Mouse (Mus musculus) intestine, embryonic 14.5 days (tissue): ENCODE results near the gene Litaf. TPM values are rescaled to one million over a fixed set of nuclear protein-coding genes. Genes with fewer than 3 reads are reported as not detected.

Experiments
- ATAC-seq: fragments of 200-750 bp; cut with Nextera tagmentation; replicated peaks from 2 replicates; pipeline ENCODE4 v1.8.0; 2017; ENCODE audit warnings: low read depth, moderate number of reproducible peaks, moderate TSS enrichment, moderate library complexity; ENCODE audit not compliant: low FRiP score, low TSS enrichment
- DNase-seq: peaks from one replicate; pipeline ENCODE4 v3.0.0-alpha.2; 2018; ENCODE audit warnings: low spot score
- H3K27ac ChIP-seq: fragments of 300-500 bp; sonication (generic); 2 replicates; pipeline ENCODE4 v1.5.1; 2014; ENCODE audit warnings: low read depth, mild to moderate bottlenecking, control low read depth
- H3K27me3 ChIP-seq: fragments of 300-500 bp; sonication (generic); replicated peaks from 2 replicates; pipeline ENCODE4 v1.6.1; 2014; ENCODE audit warnings: low read length, control low read depth; ENCODE audit not compliant: control insufficient read depth, insufficient read depth
- H3K36me3 ChIP-seq: fragments of 300-500 bp; sonication (generic); 2 replicates; pipeline ENCODE4 v1.6.1; 2014; ENCODE audit warnings: low read length, control low read depth; ENCODE audit not compliant: control insufficient read depth, insufficient read depth
- H3K4me1 ChIP-seq: fragments of 300-500 bp; sonication (generic); replicated peaks from 2 replicates; pipeline ENCODE4 v1.6.1; 2014; ENCODE audit warnings: low read length, control low read depth, mixed read lengths; ENCODE audit not compliant: control insufficient read depth, insufficient read depth
- H3K4me2 ChIP-seq: fragments of 300-500 bp; sonication (generic); 2 replicates; pipeline ENCODE4 v1.6.1; 2014; ENCODE audit warnings: low read length
- H3K4me3 ChIP-seq: fragments of 300-500 bp; sonication (generic); 2 replicates; pipeline ENCODE4 v1.5.1; 2014; ENCODE audit warnings: low read depth, low read length, control low read depth, mixed read lengths
- H3K9ac ChIP-seq: fragments of 300-500 bp; sonication (generic); 2 replicates; pipeline ENCODE4 v1.6.1; 2014; ENCODE audit warnings: mild to moderate bottlenecking, low read length
- H3K9me3 ChIP-seq: fragments of 300-500 bp; sonication (generic); 2 replicates; pipeline ENCODE4 v1.6.1; 2016; ENCODE audit warnings: low read length, control low read depth; ENCODE audit not compliant: control insufficient read depth
- WGBS: fragments of 180-500 bp; shearing (Covaris S2); extraction: QIAGEN DNeasy Blood & Tissue Kit; methylation state at CpG from one replicate; pipeline ENCODE4 v1.1.7; 2014; 5-methylcytosine and 5-hydroxymethylcytosine counted together
- polyA plus RNA-seq: library from polyadenylated mRNA; unstranded; fragments of >200 nt; fragmentation: Nextera tagmentation; extraction: Ambion mirVana; gene quantifications from 2 replicates; pipeline ENCODE4 v1.2.1, GENCODE M21; 2014

Litaf gene
- polyA plus RNA-seq, 1 experiment from 2014 or later = 106 TPM

- no peak for ATAC-seq
- DNase-seq = no peak
- Histone ChIP-seq H3K27ac (no peak overlapping the region), H3K4me3 (no peak overlapping the region), H3K4me1 (no peaks in the 10 kb centered on the region), H3K36me3 (no peaks in the 10 kb centered on the region), H3K9ac (no peak overlapping the region), H3K9me3 (no peaks in the 10 kb centered on the region), H3K27me3 (no peaks in the 10 kb centered on the region), H3K4me2 (no peak overlapping the region)
- 80% methylated on average over 7 of the region's 7 CpGs for WGBS
Observed at GRCm38 (mm10) chr16:11046437-11046836, 19.5 kb downstream of the Litaf start.

- DNase-seq = no peak
- no peaks in the 10 kb centered on the region for H3K9me3 ChIP-seq
- no peak overlapping the region for H3K9ac ChIP-seq
- ATAC-seq = no peak
- no peak overlapping the region for H3K4me2 ChIP-seq
- H3K27me3 ChIP-seq = no peaks in the 10 kb centered on the region
- WGBS = 77% methylated on average over 5 of the region's 5 CpGs
- no peak overlapping the region for H3K27ac ChIP-seq
- no peaks in the 10 kb centered on the region for H3K36me3 ChIP-seq
- H3K4me3 ChIP-seq = no peak overlapping the region
- H3K4me1 ChIP-seq = no peaks in the 10 kb centered on the region
Observed at GRCm38 (mm10) chr16:11043239-11043638, 22.7 kb downstream of the Litaf start.

GRCm38 (mm10) chr16:11040603-11041002, 25.4 kb downstream of the Litaf start:
- Histone ChIP-seq H3K4me1 (no peaks in the 10 kb centered on the region), H3K4me2 (no peak overlapping the region), H3K27ac (no peak overlapping the region), H3K27me3 (no peaks in the 10 kb centered on the region), H3K9me3 (no peaks in the 10 kb centered on the region), H3K9ac (no peak overlapping the region), H3K4me3 (no peak overlapping the region), H3K36me3 (no peaks in the 10 kb centered on the region)
- 80% methylated on average over 2 of the region's 2 CpGs for WGBS
- no peak for DNase-seq
- no peak for ATAC-seq

- Histone ChIP-seq H3K9me3 (no peaks in the 10 kb centered on the region), H3K27ac (no peak overlapping the region), H3K4me2 (no peak overlapping the region), H3K27me3 (no peaks in the 10 kb centered on the region), H3K36me3 (no peaks in the 10 kb centered on the region), H3K4me1 (no peaks in the 10 kb centered on the region), H3K9ac (no peak overlapping the region), H3K4me3 (no peak overlapping the region)
- WGBS = 25% methylated on average over 15 of the region's 15 CpGs
- DNase-seq = peak; percentile 92
- peak; percentile 57 for ATAC-seq
Observed at GRCm38 (mm10) chr16:11035790-11036431, 30.0 kb downstream of the Litaf start.

GRCm38 (mm10) chr16:11035273-11035672, 30.7 kb downstream of the Litaf start:
- ATAC-seq (no peak), DNase-seq (no peak)
- no peak overlapping the region for H3K9ac ChIP-seq
- no peak overlapping the region for H3K27ac ChIP-seq
- H3K27me3 ChIP-seq = no peaks in the 10 kb centered on the region
- H3K4me1 ChIP-seq = no peaks in the 10 kb centered on the region
- H3K9me3 ChIP-seq = no peaks in the 10 kb centered on the region
- H3K36me3 ChIP-seq = no peaks in the 10 kb centered on the region
- no peak overlapping the region for H3K4me2 ChIP-seq
- H3K4me3 ChIP-seq = no peak overlapping the region
- WGBS = 83% methylated on average over 9 of the region's 9 CpGs

- no peaks in the 10 kb centered on the region for H3K36me3 ChIP-seq
- no peak overlapping the region for H3K27ac ChIP-seq
- peak; percentile 91 for DNase-seq
- no peak overlapping the region for H3K4me2 ChIP-seq
- WGBS = 2% methylated on average over 4 of the region's 4 CpGs
- no peak overlapping the region for H3K9ac ChIP-seq
- no peaks in the 10 kb centered on the region for H3K27me3 ChIP-seq
- no peak overlapping the region for H3K4me3 ChIP-seq
- no peaks in the 10 kb centered on the region for H3K9me3 ChIP-seq
- no peaks in the 10 kb centered on the region for H3K4me1 ChIP-seq
- peak; percentile 58; the same call in 1 of the 2 replicates for ATAC-seq
Observed at GRCm38 (mm10) chr16:11034193-11034803, 31.7 kb downstream of the Litaf start.

GRCm38 (mm10) chr16:11031320-11031719, 34.6 kb downstream of the Litaf start:
- Histone ChIP-seq H3K4me3 (no peak overlapping the region), H3K9me3 (no peaks in the 10 kb centered on the region), H3K36me3 (no peaks in the 10 kb centered on the region), H3K27ac (no peak overlapping the region), H3K27me3 (no peaks in the 10 kb centered on the region), H3K4me1 (no peaks in the 10 kb centered on the region), H3K4me2 (no peak overlapping the region), H3K9ac (no peak overlapping the region)
- no peak for ATAC-seq
- no peak for DNase-seq
- 40% methylated on average over 3 of the region's 3 CpGs for WGBS

GRCm38 (mm10) chr16:11030844-11031243, 35.1 kb downstream of the Litaf start:
- no peak overlapping the region for H3K9ac ChIP-seq
- no peak overlapping the region for H3K4me3 ChIP-seq
- WGBS = 76% methylated on average over 4 of the region's 4 CpGs
- ATAC-seq (no peak), DNase-seq (no peak)
- H3K27ac ChIP-seq = no peak overlapping the region
- no peaks in the 10 kb centered on the region for H3K4me1 ChIP-seq
- H3K4me2 ChIP-seq = no peak overlapping the region
- no peaks in the 10 kb centered on the region for H3K36me3 ChIP-seq
- no peaks in the 10 kb centered on the region for H3K27me3 ChIP-seq
- no peaks in the 10 kb centered on the region for H3K9me3 ChIP-seq

- 80% methylated on average over 7 of the region's 7 CpGs for WGBS
- H3K4me2 ChIP-seq = no peak overlapping the region
- H3K9me3 ChIP-seq = no peaks in the 10 kb centered on the region
- no peak overlapping the region for H3K27ac ChIP-seq
- DNase-seq (no peak), ATAC-seq (no peak)
- no peak overlapping the region for H3K9ac ChIP-seq
- no peaks in the 10 kb centered on the region for H3K27me3 ChIP-seq
- no peaks in the 10 kb centered on the region for H3K36me3 ChIP-seq
- no peaks in the 10 kb centered on the region for H3K4me1 ChIP-seq
- no peak overlapping the region for H3K4me3 ChIP-seq
Observed at GRCm38 (mm10) chr16:11028206-11028605, 37.8 kb downstream of the Litaf start.
